Mouse (Mus musculus) spleen, postnatal 14 days (tissue): Measurements from ENCODE around the gene Ttc7b.

Experiments used
- DNase-seq, 2 experiments: peaks; one replicate each; pipeline ENCODE4 v3.0.0; 2021 to 2022; ENCODE audit warnings: low spot score in 2 of 2

The Ttc7b gene

DNA sequence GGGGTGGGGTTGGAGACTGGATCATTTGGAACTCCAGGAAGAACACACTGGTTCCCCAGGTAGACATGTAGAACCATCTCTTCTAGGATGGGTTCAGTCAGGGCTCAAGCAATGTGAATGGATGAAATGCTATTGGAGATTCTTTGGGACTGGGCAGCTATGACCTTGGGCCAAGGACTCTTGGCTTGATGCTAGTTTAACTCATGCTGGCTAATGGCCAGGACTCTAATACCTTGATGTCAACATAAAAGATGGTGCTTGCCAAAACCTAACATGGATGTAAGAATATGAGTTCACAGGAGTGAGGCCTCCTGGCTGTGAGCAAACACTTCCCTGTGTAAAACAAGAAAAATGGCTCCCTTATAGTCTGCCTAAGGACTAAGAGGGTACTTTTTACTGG lies 138.1 kb downstream of the Ttc7b start:
- DNase-seq = no peak

DNA sequence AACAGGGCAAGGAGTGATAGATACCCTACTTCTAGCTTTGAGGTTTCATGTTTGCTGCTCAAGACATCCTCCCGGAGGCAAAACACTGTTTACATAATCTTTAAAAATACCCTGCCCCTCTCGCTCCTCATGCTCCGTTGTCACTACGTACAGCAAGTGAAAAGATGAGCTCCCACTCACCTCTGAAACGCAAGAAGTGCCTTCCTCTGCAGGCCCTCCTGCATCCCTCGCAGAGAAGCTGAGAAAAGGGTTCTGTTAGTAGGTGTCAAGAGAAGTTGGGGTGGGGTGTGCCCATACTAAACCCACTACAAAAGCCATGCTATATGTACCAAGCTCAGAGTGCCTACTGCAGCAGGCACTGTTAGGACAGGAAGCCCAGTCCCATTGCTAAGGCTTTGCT lies 138.7 kb downstream of the Ttc7b start:
- no peak for DNase-seq

DNA sequence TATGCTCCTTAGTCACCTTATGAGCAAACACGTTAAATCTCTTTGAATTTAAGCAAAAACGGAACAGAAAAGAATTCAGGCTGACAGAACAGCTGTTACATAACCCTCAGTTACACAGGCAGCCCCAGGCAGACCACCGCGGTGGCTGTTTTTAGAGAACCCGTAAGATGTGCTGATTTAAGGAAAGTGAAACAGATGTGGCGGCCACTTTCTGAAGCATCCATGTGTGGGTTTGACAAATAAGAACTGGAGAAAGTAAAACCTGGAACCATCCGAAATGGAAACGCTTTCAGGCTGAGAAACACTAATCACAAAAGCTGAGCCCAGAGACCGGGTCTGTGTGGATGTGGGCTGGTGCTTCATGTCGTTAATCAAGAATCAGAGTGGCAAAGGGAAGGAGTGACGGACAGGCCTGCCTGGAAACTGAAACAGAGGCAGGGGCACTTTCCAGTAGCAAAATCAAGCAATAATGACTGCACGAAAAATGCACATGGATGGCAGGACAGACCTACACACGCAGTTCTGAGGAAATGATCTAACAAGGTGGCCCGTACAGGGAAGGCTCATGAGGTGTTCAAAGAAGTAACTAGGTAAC lies 139.8 kb downstream of the Ttc7b start:
- no peak for DNase-seq

DNA sequence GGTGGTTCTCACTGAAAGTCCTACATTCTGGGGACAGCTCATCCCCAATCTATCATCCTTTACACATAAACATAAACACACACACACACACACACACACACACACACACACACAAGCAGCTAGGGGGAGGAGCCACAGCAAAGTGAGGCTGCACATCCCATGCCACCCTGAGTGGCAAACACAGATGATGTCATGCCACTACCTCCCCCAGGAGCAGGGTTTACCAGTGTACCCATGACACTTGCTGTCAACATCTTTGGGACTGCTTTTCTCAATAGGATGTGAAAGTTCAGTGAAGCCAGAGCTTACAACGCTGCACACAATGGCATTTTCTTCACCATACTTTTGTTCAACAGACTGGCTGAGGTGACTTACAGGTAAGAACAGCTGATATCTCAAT lies 140.8 kb downstream of the Ttc7b start:
- DNase-seq = no peak

DNA sequence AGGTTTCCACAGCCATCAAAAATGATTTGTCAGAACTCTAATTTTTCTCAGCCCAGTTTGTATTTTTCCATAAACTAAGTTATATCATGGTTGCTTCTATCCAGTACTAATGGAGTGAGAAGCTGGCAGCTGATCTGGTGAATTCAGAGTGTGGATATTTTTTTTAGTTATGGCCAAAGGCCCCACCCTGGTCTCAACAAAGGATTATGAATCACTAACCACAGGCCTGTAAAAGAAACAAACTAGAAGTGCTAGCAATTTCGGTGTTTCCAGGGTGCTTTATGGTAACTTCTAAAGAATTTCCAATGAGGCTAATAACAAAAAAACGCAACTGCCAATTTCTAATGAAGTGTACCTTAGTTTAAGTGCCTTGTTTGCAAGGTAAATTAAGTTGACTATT lies 142.4 kb downstream of the Ttc7b start:
- no peak for DNase-seq

DNA sequence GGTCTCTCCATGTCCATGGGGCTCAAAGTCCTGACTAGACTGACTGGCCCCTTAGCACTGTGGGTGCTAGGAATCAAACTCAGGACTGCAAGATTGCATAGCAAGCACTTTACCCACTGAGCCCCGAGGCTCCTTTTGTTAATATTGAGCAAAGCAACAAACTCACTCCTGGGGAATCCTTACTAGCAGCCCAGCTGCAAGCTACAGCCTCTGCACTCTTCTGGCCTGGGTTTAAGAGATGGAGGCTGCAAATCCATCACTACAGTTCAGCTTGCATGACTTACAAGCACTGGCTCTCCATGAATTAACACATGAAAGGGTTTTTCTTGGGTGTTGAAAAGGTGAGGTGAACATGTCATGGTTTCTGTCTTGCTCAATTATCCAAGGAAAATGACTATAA lies 142.8 kb downstream of the Ttc7b start:
- no peak for DNase-seq

DNA sequence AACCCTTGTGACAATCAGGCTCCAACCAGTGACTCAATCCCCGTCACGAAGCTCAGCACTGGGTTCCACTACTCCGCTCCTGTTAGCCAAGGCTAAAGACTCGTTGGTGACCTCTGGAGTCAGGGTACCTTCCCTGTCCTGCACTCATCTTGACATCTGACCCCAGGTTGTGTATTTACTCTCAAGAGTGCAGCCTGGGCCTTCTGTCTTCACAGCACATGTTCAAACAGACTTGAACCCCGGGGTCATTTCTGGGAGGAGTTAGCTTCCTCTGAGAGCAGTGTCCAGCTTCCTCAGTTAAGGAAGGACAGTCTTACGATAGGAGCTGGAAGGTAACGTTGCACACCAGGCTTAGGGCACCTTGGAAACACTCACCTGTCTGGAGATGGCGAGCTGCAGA lies 144.8 kb downstream of the Ttc7b start:
- DNase-seq = no peak

DNA sequence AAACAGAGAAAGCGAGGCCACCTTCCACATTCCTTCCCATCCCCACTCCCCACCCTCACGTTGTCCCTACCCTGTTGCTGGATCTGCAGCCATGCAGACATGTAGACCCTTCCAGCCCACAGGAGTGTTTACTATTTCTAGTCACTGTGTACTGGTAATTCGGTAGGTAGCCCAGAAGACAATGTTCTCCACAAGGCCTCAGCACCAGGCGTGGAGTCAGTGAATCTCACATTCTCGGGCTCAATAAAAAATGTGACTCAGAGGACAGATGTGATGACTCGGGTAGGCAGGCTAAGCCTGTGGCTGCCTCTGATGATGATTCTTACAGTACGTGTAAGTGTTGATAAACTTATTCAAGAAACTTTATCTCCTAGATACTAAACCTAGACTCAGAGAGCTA lies 147.8 kb downstream of the Ttc7b start:
- no peak for DNase-seq

DNA sequence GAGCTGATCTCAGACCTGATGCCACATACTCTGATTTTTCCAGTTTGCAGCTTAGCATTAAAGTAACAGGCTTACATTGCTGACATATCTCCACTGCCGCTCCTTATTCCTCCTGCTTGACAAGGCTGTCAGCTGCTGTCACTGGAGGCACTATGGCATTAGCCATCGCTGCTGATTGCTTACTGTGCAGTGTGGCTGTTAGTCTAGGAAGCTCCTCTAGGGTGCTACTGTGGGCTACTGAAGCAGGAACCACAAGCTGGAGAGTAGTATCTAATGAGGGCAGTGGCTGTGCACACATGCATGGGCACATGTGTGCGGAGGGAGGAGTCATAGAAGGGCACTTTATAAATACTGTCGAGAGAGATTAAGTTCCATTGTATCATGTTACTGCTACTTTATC lies 148.6 kb downstream of the Ttc7b start:
- DNase-seq = no peak

DNA sequence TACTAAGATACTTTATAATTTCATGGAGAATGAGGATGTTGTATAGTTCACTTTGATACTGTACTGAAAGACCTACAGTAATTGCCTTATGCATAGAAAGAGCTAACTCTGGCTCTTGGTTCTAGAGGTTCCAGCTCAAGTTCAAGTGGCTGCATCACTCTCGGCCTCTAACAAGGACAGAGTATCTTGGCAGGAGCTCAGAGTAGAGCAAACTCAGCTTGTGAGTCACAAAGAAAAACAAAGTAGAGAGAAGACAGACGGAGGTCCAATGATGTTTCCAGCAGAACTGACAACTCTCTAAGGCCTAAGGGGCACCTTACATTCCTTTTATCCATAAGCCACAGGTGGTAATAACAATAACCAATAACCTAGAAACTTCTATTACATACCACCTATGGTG lies 150.8 kb downstream of the Ttc7b start:
- no peak for DNase-seq

DNA sequence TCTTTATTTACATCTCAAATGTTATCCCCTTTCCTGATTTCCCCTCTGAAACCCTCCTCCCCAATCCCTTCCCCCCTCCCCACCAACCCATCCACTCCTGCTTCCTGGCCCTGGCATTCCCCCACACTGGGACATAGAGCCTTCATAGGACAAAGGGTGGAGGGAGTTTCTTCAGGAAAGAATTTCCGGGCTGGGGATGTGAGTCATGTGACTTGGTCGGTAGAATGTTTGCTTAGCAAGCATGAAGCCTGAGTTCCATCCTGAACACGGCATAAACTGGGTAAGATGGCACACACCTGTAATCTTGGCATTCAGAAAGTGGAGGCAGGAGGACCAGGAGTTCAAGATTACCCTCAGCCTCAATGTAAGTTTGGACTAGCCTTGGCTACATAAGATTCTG lies 151.4 kb downstream of the Ttc7b start:
- DNase-seq = no peak

DNA sequence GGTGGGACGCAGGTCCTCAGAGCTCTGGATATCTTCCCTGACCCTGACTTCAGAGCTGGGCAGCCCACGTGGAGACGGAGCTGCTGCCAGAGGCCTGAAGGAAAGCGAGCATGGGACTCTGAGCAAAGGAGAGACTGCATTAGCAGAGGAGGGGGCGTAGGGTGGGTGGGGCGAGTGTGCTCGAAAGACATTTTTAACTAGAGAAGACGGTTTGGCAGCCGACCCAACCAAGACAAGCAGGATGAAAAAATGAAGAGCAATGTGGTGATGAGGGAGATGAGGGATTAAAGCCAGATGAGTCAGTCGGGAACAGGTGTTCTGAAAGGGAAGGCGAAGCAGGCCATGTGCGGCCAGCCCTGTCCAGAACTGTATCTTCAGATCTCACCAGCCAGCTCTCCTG lies 159.3 kb downstream of the Ttc7b start:
- no peak for DNase-seq

DNA sequence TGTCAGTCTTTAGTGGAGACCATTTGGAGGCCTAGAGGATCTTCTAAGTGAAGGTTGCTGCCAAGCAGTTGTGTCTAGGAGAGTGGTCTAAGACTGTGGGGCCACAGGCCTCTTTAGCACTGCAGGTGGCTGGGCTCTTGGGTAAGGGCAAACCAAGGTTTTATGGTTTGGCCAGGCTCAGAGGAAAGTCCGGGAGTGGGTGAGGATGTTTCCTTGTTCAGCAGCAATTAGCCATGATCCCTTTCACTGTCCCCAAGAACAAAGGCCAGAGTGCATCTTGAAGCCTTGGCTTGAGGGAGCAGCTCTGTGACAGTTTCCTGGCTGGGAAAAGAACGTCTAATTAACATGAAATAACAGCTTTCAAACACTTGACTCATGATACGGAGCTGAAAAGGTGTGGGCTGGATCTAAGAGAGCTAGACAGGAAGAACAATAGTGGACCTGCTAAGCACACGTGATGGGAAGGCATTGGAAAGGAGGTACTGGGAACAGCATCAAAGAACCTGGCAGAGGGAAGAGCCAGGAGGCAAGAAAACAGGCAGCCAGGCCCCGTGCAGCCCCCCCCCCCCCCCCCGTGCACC lies 162.5 kb downstream of the Ttc7b start:
- no peak for DNase-seq

DNA sequence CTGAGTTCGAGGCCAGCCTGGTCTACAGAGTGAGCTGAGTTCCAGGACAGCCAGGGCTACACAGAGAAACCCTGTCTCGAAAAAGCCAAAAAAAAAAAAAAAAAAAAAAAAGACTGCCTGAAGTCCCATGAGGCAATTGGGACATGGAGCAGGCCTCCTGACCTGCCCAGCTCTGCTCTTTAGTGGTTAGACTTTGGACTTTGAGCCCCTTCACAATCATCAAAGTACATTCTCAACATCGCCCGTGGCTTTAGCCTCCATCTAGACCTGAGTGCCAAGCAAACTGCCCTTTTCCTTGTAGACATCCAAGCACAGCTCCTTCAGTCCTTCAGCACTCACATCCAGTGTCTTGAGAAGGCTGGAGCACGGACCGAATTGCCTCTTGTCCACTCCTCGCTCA lies 164.2 kb downstream of the Ttc7b start:
- no peak for DNase-seq

DNA sequence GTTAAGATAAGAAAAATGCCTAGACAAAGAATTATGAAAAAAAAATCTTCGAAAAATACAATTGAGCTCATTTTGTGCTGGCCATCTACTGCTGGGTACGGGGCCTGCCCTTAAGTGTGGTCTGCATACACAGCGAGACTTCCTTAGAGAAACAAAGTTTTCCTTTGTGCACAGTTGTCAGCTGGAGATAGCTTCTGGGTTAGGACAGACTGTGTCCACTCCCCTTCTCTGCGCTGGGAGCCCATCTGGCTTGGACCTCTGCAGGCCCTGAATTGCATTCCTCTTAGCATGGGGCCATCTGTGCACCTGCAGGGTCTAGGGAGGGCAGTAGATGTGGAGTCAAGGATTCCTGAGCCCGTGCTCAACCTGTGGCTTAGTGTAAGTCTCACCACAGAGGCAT lies 165.1 kb downstream of the Ttc7b start:
- no peak for DNase-seq

DNA sequence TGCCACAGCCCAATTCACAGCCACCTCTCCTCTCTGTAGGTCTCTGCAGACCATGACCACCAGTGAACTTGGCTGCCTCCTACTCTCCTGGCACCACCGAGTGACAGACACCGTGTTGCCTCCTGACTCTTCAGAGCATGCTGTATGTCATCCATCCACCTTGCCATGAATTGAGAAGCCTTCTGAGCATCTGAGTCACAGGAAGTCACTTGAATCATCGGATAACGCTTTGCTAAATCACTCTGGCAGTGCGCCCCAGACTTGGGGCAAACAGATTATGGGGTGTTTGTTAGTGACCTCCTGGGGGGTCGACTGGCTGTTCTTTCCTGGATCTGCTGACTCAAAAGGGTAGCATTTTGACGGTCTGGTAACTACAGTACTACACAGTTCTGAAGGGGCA lies 166.7 kb downstream of the Ttc7b start:
- DNase-seq = no peak

DNA sequence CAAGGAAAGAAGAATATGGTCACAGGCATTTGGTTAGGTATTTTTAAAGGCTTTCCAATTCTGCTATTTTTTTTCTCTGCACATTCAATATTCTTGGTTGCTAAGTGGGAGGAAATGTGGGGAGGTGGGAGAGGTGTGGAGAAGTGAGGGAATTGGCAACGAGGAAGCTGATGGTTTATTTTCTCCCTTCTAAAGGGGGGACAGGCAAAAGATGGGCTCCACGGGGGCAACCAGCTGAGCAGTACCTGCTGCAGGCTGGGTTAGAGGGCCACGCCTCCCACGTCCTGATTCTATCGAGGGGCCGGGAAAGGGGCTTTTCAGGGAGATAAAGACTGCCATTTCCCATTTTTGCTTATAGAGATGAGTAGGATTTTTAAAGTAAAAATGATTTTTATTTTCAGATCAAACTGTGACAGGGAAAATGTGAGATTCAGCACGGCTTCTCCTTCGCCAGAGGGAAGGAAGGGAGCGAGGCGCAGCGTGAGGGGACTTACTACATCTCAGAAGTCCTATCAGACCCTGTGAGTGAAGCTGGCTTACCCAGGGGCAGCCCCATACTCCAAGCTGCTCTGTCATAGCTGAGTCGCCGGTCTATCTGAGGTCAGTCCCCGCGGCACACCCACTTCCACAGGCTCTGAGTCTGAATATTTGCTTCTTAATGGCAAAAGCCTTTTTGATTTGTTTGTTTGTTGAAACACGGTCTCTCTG lies 167.4 kb downstream of the Ttc7b start:
- DNase-seq = no peak

DNA sequence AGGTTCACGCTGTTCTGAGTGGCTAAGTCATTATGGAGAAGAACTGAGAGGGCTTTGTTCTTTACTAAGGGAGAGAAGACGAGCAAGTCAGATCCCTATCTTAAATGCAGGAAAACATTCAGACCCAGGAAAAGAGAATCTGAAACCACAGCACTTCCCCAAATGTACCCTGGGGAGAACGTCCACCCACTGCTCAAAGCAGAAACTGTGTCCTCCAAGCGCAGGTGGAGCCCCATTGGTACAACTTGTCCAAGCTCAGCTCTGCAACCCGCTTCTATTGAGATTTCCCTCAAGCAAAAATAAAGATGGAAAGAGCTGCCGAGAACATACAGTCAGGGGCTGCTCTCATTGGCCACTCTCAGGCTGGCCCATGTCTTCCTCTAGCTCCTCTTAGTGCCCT lies 168.5 kb downstream of the Ttc7b start:
- DNase-seq = no peak

DNA sequence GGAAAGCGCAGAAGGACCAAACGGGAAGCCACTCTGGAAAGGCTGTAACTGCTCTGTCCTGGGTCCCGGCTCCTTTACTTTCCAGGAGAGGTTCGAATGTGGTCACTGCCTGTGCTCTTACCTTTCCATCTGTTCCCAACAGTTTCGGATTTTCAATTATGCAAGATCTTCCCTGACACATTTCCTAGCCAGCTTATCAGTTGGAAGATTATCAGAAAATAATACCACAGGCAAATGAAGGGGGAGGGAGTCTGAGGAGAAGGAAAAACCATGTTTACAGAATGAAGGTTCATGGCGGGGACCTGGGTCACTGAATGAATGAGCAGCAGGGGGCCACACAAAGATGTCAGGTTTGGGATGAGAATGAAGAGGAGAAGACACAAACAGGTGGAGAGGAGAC lies 177.1 kb downstream of the Ttc7b start:
- no peak for DNase-seq

DNA sequence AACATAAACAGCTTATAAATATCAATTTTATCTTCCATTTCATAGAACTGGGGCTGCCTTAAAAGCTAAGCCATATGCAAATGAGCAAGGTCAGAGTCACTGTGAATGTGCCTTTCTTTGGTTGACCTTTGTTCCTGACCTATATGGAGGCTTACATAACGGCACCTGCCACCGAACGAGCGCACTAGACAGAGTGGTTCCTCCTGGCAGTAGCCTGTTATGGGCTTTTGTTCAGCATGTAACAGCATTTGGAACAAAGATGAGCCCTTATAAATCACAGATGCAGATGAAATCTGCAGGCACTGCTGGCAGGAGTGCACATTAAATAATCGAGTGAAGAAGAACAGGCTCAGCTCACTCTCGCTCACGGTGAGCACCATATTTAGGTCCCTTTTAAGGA lies 179.0 kb downstream of the Ttc7b start:
- no peak for DNase-seq

DNA sequence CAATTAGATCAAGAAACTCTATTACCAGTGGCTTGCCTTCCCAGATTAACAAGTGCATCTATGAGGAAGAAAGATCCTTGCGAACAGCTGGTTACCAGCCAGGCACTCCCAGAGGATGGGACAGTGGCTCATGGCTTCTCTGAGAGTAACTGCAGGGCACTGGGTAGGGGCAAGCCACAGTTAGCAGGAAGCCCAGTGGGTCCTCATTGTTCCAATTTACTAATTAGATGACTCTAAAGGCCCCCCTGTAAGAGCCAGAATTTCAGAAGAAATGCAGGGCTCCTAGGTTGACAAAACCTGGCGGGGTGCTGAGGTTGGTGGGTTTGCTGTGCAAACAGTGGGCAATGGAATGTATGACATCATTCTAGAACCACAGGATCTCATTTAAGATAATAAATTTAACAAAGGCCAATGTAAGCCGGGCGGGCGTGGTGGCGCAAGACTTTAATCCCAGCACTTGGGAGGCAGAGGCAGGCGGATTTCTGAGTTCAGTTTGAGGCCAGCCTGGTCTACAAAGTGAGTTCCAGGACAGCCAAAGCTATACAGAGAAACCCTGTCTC lies 179.6 kb downstream of the Ttc7b start:
- no peak for DNase-seq

DNA sequence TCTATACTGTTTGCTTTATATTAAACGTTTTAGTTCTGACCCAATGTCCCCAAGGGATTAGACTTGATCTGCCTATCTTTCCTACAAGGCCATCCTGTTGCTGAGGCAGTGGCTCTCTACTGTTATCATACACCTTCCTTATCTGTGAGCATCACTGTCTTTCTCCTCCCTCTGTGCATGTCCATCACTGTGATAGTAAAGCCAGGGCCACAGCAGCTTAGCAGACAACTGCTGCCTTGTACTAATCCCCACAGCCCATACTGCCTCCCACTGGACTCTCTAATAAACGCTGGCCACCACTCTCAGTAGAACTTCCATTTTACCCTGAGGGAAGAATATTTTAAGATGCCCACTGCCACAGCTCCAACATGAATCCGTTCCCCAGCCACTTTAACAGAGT lies 182.6 kb downstream of the Ttc7b start:
- no peak for DNase-seq

DNA sequence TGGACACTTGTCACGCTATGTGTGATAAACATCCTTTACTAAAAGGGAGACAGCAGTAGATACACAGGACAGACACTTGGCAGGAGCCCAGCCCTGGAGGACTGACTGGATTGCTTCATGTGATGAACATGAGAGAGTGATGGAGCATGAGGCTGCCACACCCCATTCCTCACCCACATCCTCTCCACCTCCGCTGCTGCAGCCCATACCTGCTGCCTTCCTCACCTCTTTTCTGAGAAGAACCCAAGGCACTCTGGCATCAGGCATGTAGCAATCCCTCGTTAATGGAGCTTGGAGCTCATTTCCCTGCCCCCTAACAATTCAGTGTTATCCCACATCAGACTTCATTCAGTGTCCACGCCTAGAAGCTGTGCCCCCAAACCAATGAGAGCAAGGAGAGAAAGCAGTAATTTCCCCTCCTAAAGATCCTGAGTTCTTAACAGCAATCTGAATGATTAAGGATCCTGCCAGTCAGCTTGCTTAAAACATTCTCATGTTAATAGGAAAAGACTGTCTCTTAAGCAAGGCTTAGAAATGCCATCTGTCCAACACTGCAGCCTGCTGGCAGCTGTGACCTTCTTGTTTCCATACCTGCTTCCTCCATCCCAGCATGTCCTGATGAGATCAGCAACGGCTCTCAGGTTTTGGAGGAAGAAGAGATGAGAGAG lies 183.1 kb downstream of the Ttc7b start:
- DNase-seq = no peak
